Mouse (Mus musculus) cerebellum, adult 2 months (tissue): ENCODE data around the gene Sox5. TPM values are rescaled to one million over a fixed set of nuclear protein-coding genes. Genes with fewer than 3 reads are reported as not detected.

Source experiments
- DNase-seq, 2 experiments: peaks; one replicate each; pipeline ENCODE4 v3.0.0; 2021
- H3K27ac ChIP-seq: fragments of 200-500 bp; 2 replicates; pipeline ENCODE4 v1.5.1; 2012; ENCODE audit warnings: low read length, control low read depth, inconsistent platforms; ENCODE audit not compliant: insufficient read depth
- H3K27me3 ChIP-seq: fragments of 200-500 bp; 2 replicates; pipeline ENCODE4 v1.6.1; 2012; ENCODE audit warnings: inconsistent platforms, mild to moderate bottlenecking, low read length, moderate library complexity; ENCODE audit not compliant: control insufficient read depth, insufficient read depth
- H3K4me1 ChIP-seq: fragments of 200-500 bp; 2 replicates; pipeline ENCODE4 v1.6.1; 2011; ENCODE audit warnings: low read length; ENCODE audit not compliant: control insufficient read depth, insufficient read depth
- H3K4me3 ChIP-seq: fragments of 200-500 bp; replicated peaks from 2 replicates; pipeline ENCODE3; 2011; ENCODE audit warnings: mild to moderate bottlenecking, low read depth, low read length, control low read depth; ENCODE audit not compliant: insufficient read depth
- CTCF ChIP-seq: fragments of 200-500 bp; IDR thresholded peaks from 2 replicates; pipeline ENCODE4 v1.5.1; 2011; ENCODE audit warnings: low read depth, mild to moderate bottlenecking, control low read depth, low read length, moderate library complexity, borderline replicate concordance; ENCODE audit not compliant: insufficient read depth
- POLR2A ChIP-seq: fragments of 200-500 bp; IDR thresholded peaks from 2 replicates; pipeline ENCODE4 v1.6.1; 2011; ENCODE audit warnings: low read length, control low read depth, borderline replicate concordance; ENCODE audit not compliant: insufficient read depth
- WGBS: fragments of 180-500 bp; shearing (Covaris S2); methylation state at CpG from one replicate; pipeline ENCODE4 v1.1.7; 2018; 5-methylcytosine and 5-hydroxymethylcytosine counted together
- polyA plus RNA-seq: library from polyadenylated mRNA; depleted of rRNA; stranded (reverse); fragments of >200 nt; gene quantifications from 2 replicates; pipeline ENCODE4 v1.2.3, GENCODE M21; 2012

Sox5 gene
- polyA plus RNA-seq, 1 experiment: 13.3 TPM

DNA sequence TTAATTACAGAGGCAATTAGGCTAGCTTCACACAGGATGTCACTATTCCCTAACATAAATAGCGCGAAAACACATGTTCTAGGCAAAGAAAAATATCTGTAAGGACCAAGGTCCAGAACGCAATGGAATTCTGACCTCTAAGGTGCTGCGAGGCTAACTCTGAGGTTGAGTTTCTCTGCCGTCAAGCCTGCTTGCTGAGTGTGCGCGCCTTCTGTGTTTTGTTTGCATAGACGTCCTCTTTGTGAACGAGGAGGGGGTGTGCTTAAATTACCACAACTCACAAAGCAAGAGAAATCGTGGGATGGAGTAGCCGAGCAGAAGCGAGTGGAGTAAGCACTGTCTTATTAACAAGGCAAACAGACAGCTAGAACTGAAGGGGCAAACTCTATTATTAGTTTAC is 202.5 kb downstream of the Sox5 start:
- no peak for TF ChIP-seq CTCF
- TF ChIP-seq POLR2A: no peak
- H3K4me1 ChIP-seq: no peaks in the 10 kb centered on the region
- no peak for DNase-seq
- no peaks in the 10 kb centered on the region for H3K27me3 ChIP-seq
- no peak overlapping the region for H3K4me3 ChIP-seq
- WGBS: 70% methylated on average over 12 of the region's 12 CpGs
- H3K27ac ChIP-seq: no peak overlapping the region

DNA sequence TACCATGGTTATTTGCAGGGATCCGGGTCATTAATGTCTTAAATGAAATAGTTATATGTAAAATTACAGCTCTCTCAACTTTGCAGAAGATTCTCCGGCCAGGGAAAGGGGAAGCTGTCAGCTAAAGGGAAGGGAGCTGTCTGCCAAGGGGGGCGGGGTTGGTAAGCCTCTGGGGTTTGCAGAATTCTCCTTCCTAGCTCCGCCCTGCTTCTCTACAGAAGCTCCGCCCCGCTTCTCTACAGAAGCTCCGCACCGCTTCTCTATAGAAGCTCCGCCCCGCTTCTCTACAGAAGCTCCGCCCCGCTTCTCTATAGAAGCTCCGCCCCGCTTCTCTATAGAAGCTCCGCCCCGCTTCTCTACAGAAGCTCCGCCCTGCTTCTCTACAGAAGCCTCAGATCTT is 210.9 kb downstream of the Sox5 start:
- Histone ChIP-seq H3K27ac (no peak overlapping the region), H3K4me1 (no peaks in the 10 kb centered on the region), H3K4me3 (no peak overlapping the region), H3K27me3 (no peaks in the 10 kb centered on the region)
- TF ChIP-seq CTCF (no peak), POLR2A (no peak)
- 79% methylated on average over 17 of the region's 17 CpGs for WGBS
- no peak for DNase-seq

DNA sequence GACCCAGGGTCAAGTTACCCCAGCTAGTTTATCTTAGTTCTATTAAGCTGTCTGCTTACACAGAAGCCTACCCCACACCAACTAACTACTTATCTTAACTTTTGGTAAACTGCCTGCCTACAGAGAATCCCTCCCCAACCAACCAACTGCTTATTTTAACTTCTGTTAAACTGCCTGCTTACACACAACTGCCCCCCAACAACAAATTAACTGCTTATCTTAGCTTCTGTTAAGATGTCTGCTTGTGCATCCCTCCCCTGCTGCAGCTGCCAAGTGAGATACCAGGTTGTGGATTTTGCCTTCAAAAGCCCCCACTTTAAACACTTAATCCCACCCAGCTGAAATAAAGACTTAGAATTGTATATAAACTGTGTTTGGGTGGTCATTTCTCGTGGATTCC is 215.9 kb downstream of the Sox5 start:
- H3K27ac ChIP-seq: no peak overlapping the region
- TF ChIP-seq POLR2A (no peak), CTCF (no peak)
- H3K4me3 ChIP-seq: no peak overlapping the region
- no peak for DNase-seq
- no peaks in the 10 kb centered on the region for H3K27me3 ChIP-seq
- no peaks in the 10 kb centered on the region for H3K4me1 ChIP-seq
- WGBS: 85% methylated on average over 1 of the region's 1 CpGs

DNA sequence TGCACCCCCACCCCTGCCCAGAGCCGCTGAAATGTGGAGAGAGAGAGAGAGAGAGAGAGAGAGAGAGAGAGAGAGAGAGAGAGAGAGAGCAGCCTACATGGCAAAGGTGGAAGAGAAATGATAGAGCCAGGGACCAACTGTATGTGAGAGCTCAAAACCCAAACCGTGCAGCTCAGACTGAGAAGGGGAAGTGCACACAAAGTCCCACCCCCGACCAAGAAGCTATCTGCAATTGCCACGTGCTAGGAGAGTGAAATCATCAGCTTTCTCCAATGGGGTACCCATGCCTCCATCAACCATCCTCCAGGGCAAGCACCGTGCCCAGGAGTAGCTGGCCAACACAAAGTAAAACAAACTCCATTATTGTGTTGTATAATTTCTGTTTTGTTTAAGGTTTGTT is 220.1 kb downstream of the Sox5 start:
- no peak overlapping the region for H3K27ac ChIP-seq

DNA sequence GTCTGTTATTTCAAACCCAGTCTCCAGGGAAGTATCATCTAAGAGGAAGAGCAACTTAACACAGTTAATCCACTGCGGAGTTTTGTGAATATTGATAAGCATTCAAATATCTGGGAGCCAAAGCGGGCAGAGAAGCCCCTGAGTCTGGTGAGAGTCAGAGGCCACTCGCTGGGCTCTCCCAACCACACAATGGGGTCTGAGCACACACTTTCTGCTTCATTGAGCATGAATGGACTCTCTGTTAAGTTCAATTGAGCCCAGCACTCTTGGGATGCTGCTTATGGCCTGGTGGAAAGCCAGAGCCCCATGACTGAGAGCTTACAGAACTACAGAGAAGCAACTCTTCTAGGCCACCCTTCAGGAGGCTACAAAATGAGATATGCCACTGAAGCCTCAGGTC is 221.6 kb downstream of the Sox5 start:
- WGBS: 41% methylated on average over 3 of the region's 3 CpGs
- H3K4me1 ChIP-seq: no peaks in the 10 kb centered on the region
- no peak overlapping the region for H3K4me3 ChIP-seq
- TF ChIP-seq POLR2A (no peak), CTCF (no peak)
- H3K27me3 ChIP-seq: no peaks in the 10 kb centered on the region
- no peak for DNase-seq
- no peak overlapping the region for H3K27ac ChIP-seq

More for the DNA sequence above, 220.1 kb downstream of the Sox5 start:
- H3K27me3 ChIP-seq: no peaks in the 10 kb centered on the region
- no peak for TF ChIP-seq CTCF
- no peak for DNase-seq
- H3K4me1 ChIP-seq: no peaks in the 10 kb centered on the region
- WGBS: 84% methylated on average over 5 of the region's 5 CpGs
- no peak overlapping the region for H3K4me3 ChIP-seq

DNA sequence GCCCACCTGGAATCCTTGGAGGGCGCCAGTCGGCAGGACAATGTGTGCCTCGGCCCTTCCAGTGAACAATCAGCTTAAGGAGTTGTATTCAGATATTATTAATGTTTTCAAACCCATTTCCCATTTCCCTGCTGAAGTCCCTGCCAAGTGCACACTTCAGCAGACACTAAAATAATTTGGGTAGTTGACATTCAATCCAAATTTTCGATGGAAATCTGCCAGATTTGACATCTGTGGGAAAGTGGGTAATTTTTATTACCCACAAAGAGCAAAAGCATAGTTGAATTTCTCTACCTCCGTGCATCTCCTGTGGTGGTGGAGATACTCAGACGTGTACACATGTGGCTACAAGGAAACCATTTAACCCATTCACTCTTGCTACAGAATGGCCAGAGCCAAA is 228.3 kb downstream of the Sox5 start:
- Histone ChIP-seq H3K4me1 (0 out of 2 replicates have a peak, but pooled peaks cover 3% of the 10 kb centered on the region), H3K4me3 (no peak overlapping the region), H3K27ac (no peak overlapping the region), H3K27me3 (no peaks in the 10 kb centered on the region)
- TF ChIP-seq CTCF (no peak), POLR2A (no peak)
- DNase-seq: no peak
- 18% methylated on average over 6 of the region's 6 CpGs for WGBS

DNA sequence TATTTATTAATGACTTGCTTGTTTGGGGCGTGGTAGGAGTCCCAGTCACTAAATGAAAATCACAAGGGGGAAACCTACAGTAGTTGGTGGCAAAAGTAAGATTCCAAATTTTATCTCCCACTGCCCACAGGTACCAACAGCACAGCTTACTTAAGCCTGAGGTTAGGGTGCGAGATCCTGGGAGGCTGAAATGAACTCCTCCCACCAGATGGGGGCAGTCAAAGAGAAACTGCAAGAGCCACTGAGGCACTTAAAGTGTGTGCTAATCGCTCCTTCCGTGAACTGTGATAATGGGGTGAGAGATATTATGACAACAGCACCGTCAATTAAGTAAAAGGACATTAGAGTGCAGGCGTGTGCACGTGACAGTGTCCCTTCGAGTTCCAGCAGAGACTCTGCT is 232.8 kb downstream of the Sox5 start:
- no peak for DNase-seq
- no peak overlapping the region for H3K27ac ChIP-seq
- TF ChIP-seq CTCF: no peak
- TF ChIP-seq POLR2A: no peak
- no peak overlapping the region for H3K4me3 ChIP-seq
- 95% methylated on average over 8 of the region's 8 CpGs for WGBS
- H3K27me3 ChIP-seq: no peaks in the 10 kb centered on the region
- 0 out of 2 replicates have a peak, but pooled peaks cover 3% of the 10 kb centered on the region for H3K4me1 ChIP-seq

DNA sequence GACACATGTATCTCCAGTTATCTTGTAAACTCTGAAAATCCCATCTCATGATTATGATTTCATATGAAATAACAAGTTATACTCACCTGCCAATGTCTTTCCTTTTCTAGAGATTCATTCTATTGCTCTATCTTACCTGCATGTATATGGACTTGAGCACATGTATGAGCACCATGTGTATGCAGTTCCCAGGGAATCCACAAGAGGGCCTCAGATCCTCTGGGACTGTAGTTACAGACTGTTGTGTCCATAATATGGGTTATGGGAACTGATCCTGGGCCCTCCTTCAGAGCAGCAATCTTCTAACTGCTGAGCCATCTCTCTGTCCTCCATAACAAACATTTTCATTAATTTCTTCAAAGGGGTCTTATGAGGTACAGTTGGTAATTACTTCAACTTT is 234.6 kb downstream of the Sox5 start:
- H3K27me3 ChIP-seq: no peaks in the 10 kb centered on the region
- no peak overlapping the region for H3K4me3 ChIP-seq
- H3K27ac ChIP-seq: no peak overlapping the region
- H3K4me1 ChIP-seq: no peaks in the 10 kb centered on the region
- DNase-seq: no peak
- no peak for TF ChIP-seq CTCF
- no peak for TF ChIP-seq POLR2A

DNA sequence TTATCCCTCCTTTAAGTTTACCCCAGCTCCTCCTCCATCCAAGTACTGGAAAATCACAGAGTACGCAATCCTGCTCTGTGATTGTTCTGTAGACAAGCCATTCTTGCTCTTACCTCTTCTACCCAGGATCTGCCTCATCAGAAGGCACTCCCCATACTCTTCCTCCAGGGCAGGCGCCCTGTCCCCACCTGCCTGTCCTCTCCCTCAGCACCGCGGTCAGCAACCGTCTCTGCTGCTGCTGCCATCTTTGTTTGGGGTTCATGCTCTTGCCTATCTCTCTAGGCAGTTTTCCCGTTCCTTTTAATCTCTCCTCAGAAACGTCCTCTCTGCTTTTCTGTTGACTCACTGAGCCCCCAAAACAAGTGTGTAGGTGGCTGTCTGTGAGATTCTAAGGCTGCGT is 236.2 kb downstream of the Sox5 start:
- Histone ChIP-seq H3K4me3 (no peak overlapping the region), H3K27me3 (no peaks in the 10 kb centered on the region), H3K4me1 (no peaks in the 10 kb centered on the region), H3K27ac (no peak overlapping the region)
- WGBS: 94% methylated on average over 8 of the region's 8 CpGs
- no peak for DNase-seq
- TF ChIP-seq CTCF: no peak
- no peak for TF ChIP-seq POLR2A
